Mouse (Mus musculus) olfactory bulb, adult 2 months (tissue): ENCODE results near the gene Pmf1. TPM values are rescaled to one million over a fixed set of nuclear protein-coding genes. Genes with fewer than 3 reads are reported as not detected.
"Not testable (repeated sequence)": the region's sequence is repeated elsewhere in the genome, so short reads cannot be mapped to it uniquely, and the experiment has no call there.

Experiments used
- H3K27ac ChIP-seq: fragments of 200-500 bp; 2 replicates; pipeline ENCODE4 v1.5.1; 2012; ENCODE audit warnings: low read depth, low read length; ENCODE audit not compliant: insufficient read depth
- H3K4me1 ChIP-seq: fragments of 200-500 bp; 2 replicates; pipeline ENCODE4 v1.6.1; 2012; ENCODE audit warnings: low read length; ENCODE audit not compliant: control insufficient read depth, insufficient read depth
- H3K4me3 ChIP-seq: fragments of 200-500 bp; 2 replicates; pipeline ENCODE4 v1.5.1; 2012; ENCODE audit warnings: mild to moderate bottlenecking, low read depth, low read length, moderate library complexity; ENCODE audit not compliant: insufficient read depth
- CTCF ChIP-seq: fragments of 200-500 bp; IDR thresholded peaks from 2 replicates; pipeline ENCODE4 v1.5.1; 2012; ENCODE audit warnings: low read depth, mild to moderate bottlenecking, low read length, moderate library complexity; ENCODE audit not compliant: insufficient read depth
- POLR2A ChIP-seq: fragments of 200-500 bp; IDR thresholded peaks from 2 replicates; pipeline ENCODE4 v1.6.1; 2012; ENCODE audit warnings: mild to moderate bottlenecking, low read depth, low read length, moderate library complexity; ENCODE audit not compliant: insufficient read depth
- WGBS: fragments of 180-500 bp; shearing (Covaris S2); methylation state at CpG from one replicate; pipeline ENCODE4 v1.1.7; 2018; 5-methylcytosine and 5-hydroxymethylcytosine counted together
- polyA plus RNA-seq: library from polyadenylated mRNA; stranded (reverse); fragments of >200 nt; gene quantifications from 2 replicates; pipeline ENCODE4 v1.2.4, GENCODE M21; 2012; ENCODE audit warnings: low replicate concordance; ENCODE audit not compliant: missing spikeins, insufficient read depth, insufficient read length

Pmf1 gene
- polyA plus RNA-seq, 1 experiment = not detected

DNA sequence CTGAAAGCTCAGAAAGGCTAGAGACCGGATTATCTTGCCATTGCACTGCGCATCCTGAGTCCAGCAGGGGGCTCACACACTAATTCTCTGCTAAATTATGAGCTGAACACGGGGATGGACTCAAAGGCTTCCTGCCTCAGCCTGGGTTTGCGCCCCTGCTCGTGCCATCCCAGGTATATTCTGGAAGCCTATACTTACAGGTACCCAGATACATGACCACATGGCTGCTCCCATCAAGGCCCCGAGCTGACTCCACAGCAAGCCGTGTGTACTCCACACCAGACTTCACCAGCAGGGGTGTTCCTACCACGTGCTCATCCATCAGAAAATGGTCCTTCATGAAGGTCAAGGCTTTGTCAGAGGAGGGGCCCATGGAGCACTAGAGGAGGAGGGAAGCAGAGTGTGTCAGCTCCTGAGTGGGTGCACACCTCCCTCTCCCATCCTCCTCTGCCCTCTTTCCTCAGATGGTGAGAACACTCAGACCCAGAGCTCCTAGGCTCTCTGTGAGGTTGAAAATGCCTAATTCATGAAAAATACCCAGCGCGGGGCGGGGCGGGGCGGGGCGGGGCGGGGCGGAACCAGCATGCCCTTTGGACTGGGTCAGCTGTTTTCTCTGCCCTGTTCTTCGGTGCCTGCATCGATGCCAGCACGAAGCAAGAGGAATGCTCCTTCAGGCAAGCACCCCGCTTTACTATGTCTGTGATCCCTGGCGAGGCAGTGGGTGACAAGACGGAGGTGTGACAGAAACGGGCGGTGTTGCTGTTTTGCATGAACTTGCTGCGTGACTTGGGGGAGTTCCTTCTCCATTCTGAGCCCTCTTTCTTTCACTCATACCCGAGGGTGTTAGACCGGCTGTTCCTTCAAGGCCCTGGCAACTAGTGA, 30.6 kb upstream of the Pmf1 start:
- WGBS = 20% methylated on average over 27 of the region's 27 CpGs
- peak; percentile 19; the same call in 1 of the 2 replicates for TF ChIP-seq CTCF
- no peak for TF ChIP-seq POLR2A

DNA sequence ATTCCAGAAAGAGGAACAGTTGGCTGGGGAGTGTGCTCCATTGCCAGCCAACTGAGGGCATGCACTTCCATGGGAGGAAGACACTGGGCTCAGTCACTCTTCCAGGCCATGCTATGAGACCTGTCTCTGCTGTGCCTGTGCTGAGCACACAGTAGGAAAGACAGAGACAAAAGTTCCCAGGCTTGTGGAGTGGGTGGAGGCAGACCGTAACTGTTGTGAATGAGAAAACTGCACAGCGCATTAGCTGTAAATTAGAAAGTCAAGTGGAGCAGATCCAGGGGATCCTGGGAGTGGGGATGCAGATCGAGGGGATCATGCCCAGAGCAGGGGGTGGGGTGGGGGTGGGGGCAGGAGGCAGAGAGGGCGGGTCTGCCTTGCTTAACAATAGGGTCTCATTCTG, 29.5 kb upstream of the Pmf1 start:
- no peak for TF ChIP-seq CTCF
- no peak for TF ChIP-seq POLR2A
- WGBS = 41% methylated on average over 4 of the region's 4 CpGs

More for the DNA sequence above, 30.6 kb upstream of the Pmf1 start:
- Histone ChIP-seq H3K27ac (no peak overlapping the region), H3K4me1 (peaks cover 18% of the 10 kb centered on the region), H3K4me3 (no peak overlapping the region)

GRCm38 (mm10) chr3:88437454-88437853, 27.3 kb upstream of the Pmf1 start:
- no peak for TF ChIP-seq POLR2A
- no peak for TF ChIP-seq CTCF
- Histone ChIP-seq H3K27ac (no peak overlapping the region), H3K4me1 (peaks cover 19% of the 10 kb centered on the region), H3K4me3 (no peak overlapping the region)
- 86% methylated on average over 10 of the region's 10 CpGs for WGBS

More for the DNA sequence above, 29.5 kb upstream of the Pmf1 start:
- H3K4me1 ChIP-seq = peaks cover 19% of the 10 kb centered on the region
- no peak overlapping the region for H3K27ac ChIP-seq
- H3K4me3 ChIP-seq = no peak overlapping the region

GRCm38 (mm10) chr3:88436395-88437201, 26.5 kb upstream of the Pmf1 start:
- H3K4me3 ChIP-seq = no peak overlapping the region

DNA sequence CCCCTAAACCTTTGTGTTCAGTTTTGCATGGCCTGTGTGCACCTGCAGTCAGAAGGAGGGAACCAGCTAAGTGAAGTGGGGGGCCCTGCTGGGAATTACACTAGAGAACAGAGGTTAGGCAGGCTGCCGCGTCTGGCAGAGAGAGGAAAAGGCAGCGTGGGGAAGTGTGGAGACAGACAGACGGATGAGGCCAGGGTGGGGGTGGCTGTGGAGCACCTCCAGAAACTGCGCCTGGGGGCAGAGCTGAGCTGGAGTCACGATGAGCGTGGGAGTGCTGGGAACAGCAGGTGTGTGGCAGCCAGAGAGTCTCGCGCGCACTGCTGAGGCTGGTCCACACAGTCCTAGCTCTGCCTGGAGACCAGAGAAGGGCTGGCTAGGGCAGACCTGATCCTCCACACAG, 25.4 kb upstream of the Pmf1 start:
- Histone ChIP-seq H3K4me3 (no peak overlapping the region), H3K27ac (no peak overlapping the region), H3K4me1 (peaks cover 13% of the 10 kb centered on the region)
- TF ChIP-seq CTCF (no peak), POLR2A (no peak)
- WGBS = 42% methylated on average over 10 of the region's 10 CpGs

More at GRCm38 (mm10) chr3:88436395-88437201, 26.5 kb upstream of the Pmf1 start:
- H3K4me1 ChIP-seq = peaks cover 19% of the 10 kb centered on the region
- whole genome bisulfite sequencing = 29% methylated on average over 29 of the region's 29 CpGs
- H3K27ac ChIP-seq = no peak overlapping the region
- TF ChIP-seq CTCF (no peak), POLR2A (no peak)

DNA sequence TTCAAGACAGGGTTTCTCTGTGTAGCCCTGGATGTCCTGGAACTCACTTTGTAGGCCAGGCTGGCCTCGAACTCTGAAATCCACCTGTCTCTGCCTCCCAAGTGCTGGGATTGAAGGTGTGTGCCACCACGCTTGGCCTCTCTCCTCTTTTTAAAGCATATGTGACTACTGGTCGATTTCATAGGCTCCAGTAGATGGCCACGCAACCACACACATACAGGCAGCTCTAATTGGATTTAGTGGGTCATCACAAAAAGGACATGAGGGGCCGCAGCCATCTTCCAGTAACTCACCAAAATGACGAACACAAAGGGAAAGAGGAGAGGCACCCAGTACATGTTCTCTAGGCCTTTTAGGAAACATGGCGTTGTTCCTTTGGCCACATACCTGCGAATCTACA, 18.5 kb upstream of the Pmf1 start:
- not testable (repeated sequence) for H3K4me3 ChIP-seq, H3K27ac ChIP-seq, H3K4me1 ChIP-seq
- WGBS = 67% methylated on average over 8 of the region's 8 CpGs

GRCm38 (mm10) chr3:88427342-88427905, 17.3 kb upstream of the Pmf1 start:
- TF ChIP-seq POLR2A = no peak
- no peak for TF ChIP-seq CTCF
- no peaks in the 10 kb centered on the region for H3K4me1 ChIP-seq
- 77% methylated on average over 4 of the region's 4 CpGs for WGBS
- H3K4me3 ChIP-seq = no peak overlapping the region
- no peak overlapping the region for H3K27ac ChIP-seq

GRCm38 (mm10) chr3:88425708-88426420, 15.7 kb upstream of the Pmf1 start:
- H3K4me3 ChIP-seq = no peak overlapping the region
- no peak for TF ChIP-seq POLR2A
- no peak for TF ChIP-seq CTCF
- 78% methylated on average over 10 of the region's 10 CpGs for WGBS
- no peak overlapping the region for H3K27ac ChIP-seq
- H3K4me1 ChIP-seq = peaks cover 15% of the 10 kb centered on the region
